Mouse (Mus musculus) embryonic facial prominence, embryonic 11.5 days (tissue): ENCODE data around the gene Rnf144b. TPM values are rescaled to one million over a fixed set of nuclear protein-coding genes. Genes with fewer than 3 reads are reported as not detected.
A peak's percentile ranks its signal among the peaks of the same experiment; 100 is the strongest.

Experiments used
- ATAC-seq: fragments of 200-750 bp; cut with Nextera tagmentation; replicated peaks from 2 replicates; pipeline ENCODE4 v1.8.0; 2017; ENCODE audit warnings: low read depth; ENCODE audit not compliant: insufficient number of reproducible peaks, low FRiP score, low TSS enrichment
- DNase-seq: peaks from one replicate; pipeline ENCODE4 v3.0.0-alpha.2; 2015; ENCODE audit warnings: low spot score
- H3K27ac ChIP-seq: fragments of 300-500 bp; sonication (generic); replicated peaks from 2 replicates; pipeline ENCODE4 v1.5.1; 2014; ENCODE audit warnings: mild to moderate bottlenecking, low read depth, low read length, control low read depth
- H3K27me3 ChIP-seq: fragments of 300-500 bp; sonication (generic); 2 replicates; pipeline ENCODE4 v1.6.1; 2014; ENCODE audit warnings: mild to moderate bottlenecking, low read length, moderate library complexity, mixed read lengths; ENCODE audit not compliant: control insufficient read depth, insufficient read depth
- H3K36me3 ChIP-seq: fragments of 300-500 bp; sonication (generic); replicated peaks from 2 replicates; pipeline ENCODE4 v1.6.1; 2014; ENCODE audit warnings: low read depth, mild to moderate bottlenecking, low read length, moderate library complexity, mixed read lengths; ENCODE audit not compliant: control insufficient read depth, insufficient read depth
- H3K4me1 ChIP-seq: fragments of 300-500 bp; sonication (generic); 2 replicates; pipeline ENCODE4 v1.6.1; 2014; ENCODE audit warnings: low read length, mixed read lengths; ENCODE audit not compliant: control insufficient read depth, insufficient read depth
- H3K4me2 ChIP-seq: fragments of 300-500 bp; sonication (generic); 2 replicates; pipeline ENCODE4 v1.6.1; 2014; ENCODE audit warnings: low read depth, mild to moderate bottlenecking, control low read depth, low read length, moderate library complexity
- H3K4me3 ChIP-seq: fragments of 300-500 bp; sonication (generic); 2 replicates; pipeline ENCODE4 v1.5.1; 2014; ENCODE audit warnings: low read depth, low read length, control low read depth
- H3K9ac ChIP-seq: fragments of 300-500 bp; sonication (generic); replicated peaks from 2 replicates; pipeline ENCODE4 v1.6.1; 2014; ENCODE audit warnings: mild to moderate bottlenecking, control low read depth, low read length
- H3K9me3 ChIP-seq: fragments of 300-500 bp; sonication (generic); replicated peaks from 2 replicates; pipeline ENCODE4 v1.6.1; 2016; ENCODE audit warnings: mild to moderate bottlenecking, low read length, inconsistent platforms, mixed read lengths; ENCODE audit not compliant: control insufficient read depth
- WGBS: fragments of 180-500 bp; shearing (Covaris S2); extraction: QIAGEN DNeasy Blood & Tissue Kit; methylation state at CpG from one replicate; pipeline ENCODE4 v1.1.7; 2014; 5-methylcytosine and 5-hydroxymethylcytosine counted together
- polyA plus RNA-seq: library from polyadenylated mRNA; unstranded; fragments of >200 nt; fragmentation: Nextera tagmentation; extraction: Ambion mirVana; gene quantifications from 2 replicates; pipeline ENCODE4 v1.2.1, GENCODE M21; 2014

Gene Rnf144b
- polyA plus RNA-seq, 1 experiment from 2014 or later = 1.5 TPM

- H3K4me3 ChIP-seq = no peak overlapping the region
- ATAC-seq (no peak), DNase-seq (no peak)
- H3K4me1 ChIP-seq = no peaks in the 10 kb centered on the region
- no peak overlapping the region for H3K27ac ChIP-seq
- WGBS = 82% methylated on average over 20 of the region's 20 CpGs
- H3K27me3 ChIP-seq = no peaks in the 10 kb centered on the region
- no peak overlapping the region for H3K9ac ChIP-seq
- H3K36me3 ChIP-seq = no peaks in the 10 kb centered on the region
- H3K4me2 ChIP-seq = no peak overlapping the region
- no peaks in the 10 kb centered on the region for H3K9me3 ChIP-seq
Measured at GRCm38 (mm10) chr13:47215815-47216585, 93.5 kb downstream of the Rnf144b start.

- H3K9me3 ChIP-seq = no peaks in the 10 kb centered on the region
- no peaks in the 10 kb centered on the region for H3K27me3 ChIP-seq
- 82% methylated on average over 5 of the region's 5 CpGs for WGBS
- no peak overlapping the region for H3K27ac ChIP-seq
- H3K4me1 ChIP-seq = no peaks in the 10 kb centered on the region
- DNase-seq = no peak
- H3K36me3 ChIP-seq = no peaks in the 10 kb centered on the region
- ATAC-seq = no peak
- no peak overlapping the region for H3K4me3 ChIP-seq
- no peak overlapping the region for H3K4me2 ChIP-seq
- no peak overlapping the region for H3K9ac ChIP-seq
Measured at GRCm38 (mm10) chr13:47217107-47217571, 94.7 kb downstream of the Rnf144b start.

- H3K9ac ChIP-seq = no peak overlapping the region
- no peak for ATAC-seq
- 62% methylated on average over 6 of the region's 6 CpGs for WGBS
- H3K4me1 ChIP-seq = no peaks in the 10 kb centered on the region
- H3K27me3 ChIP-seq = no peaks in the 10 kb centered on the region
- H3K27ac ChIP-seq = no peak overlapping the region
- DNase-seq = no peak
- H3K4me2 ChIP-seq = no peak overlapping the region
- no peaks in the 10 kb centered on the region for H3K9me3 ChIP-seq
- no peak overlapping the region for H3K4me3 ChIP-seq
- H3K36me3 ChIP-seq = no peaks in the 10 kb centered on the region
Measured at GRCm38 (mm10) chr13:47218351-47218750, 95.9 kb downstream of the Rnf144b start.

GRCm38 (mm10) chr13:47220426-47220825 is 98.0 kb downstream of the Rnf144b start:
- H3K9ac ChIP-seq = no peak overlapping the region
- no peak overlapping the region for H3K4me3 ChIP-seq
- no peaks in the 10 kb centered on the region for H3K4me1 ChIP-seq
- no peaks in the 10 kb centered on the region for H3K9me3 ChIP-seq
- no peak overlapping the region for H3K27ac ChIP-seq
- 85% methylated on average over 10 of the region's 10 CpGs for WGBS
- DNase-seq (no peak), ATAC-seq (no peak)
- no peaks in the 10 kb centered on the region for H3K36me3 ChIP-seq
- no peaks in the 10 kb centered on the region for H3K27me3 ChIP-seq
- no peak overlapping the region for H3K4me2 ChIP-seq

- Histone ChIP-seq H3K9me3 (no peaks in the 10 kb centered on the region), H3K4me2 (no peak overlapping the region), H3K9ac (no peak overlapping the region), H3K4me3 (no peak overlapping the region), H3K27me3 (no peaks in the 10 kb centered on the region), H3K4me1 (no peaks in the 10 kb centered on the region), H3K27ac (no peak overlapping the region), H3K36me3 (no peaks in the 10 kb centered on the region)
- DNase-seq (no peak), ATAC-seq (no peak; the same call in 1 of the 2 replicates)
- 73% methylated on average over 18 of the region's 18 CpGs for WGBS
Measured at GRCm38 (mm10) chr13:47223576-47224538, 101.4 kb downstream of the Rnf144b start.

- ATAC-seq = 0 out of 2 replicates have a peak, but pooled peaks have one; percentile 52
- peak; percentile 53 for DNase-seq
- no peaks in the 10 kb centered on the region for H3K4me1 ChIP-seq
- H3K27ac ChIP-seq = no peak overlapping the region
- no peaks in the 10 kb centered on the region for H3K27me3 ChIP-seq
- H3K4me3 ChIP-seq = no peak overlapping the region
- H3K9me3 ChIP-seq = no peaks in the 10 kb centered on the region
- H3K36me3 ChIP-seq = no peaks in the 10 kb centered on the region
- H3K4me2 ChIP-seq = no peak overlapping the region; the same call in 1 of the 2 replicates
- no peak overlapping the region for H3K9ac ChIP-seq
- 11% methylated on average over 14 of the region's 14 CpGs for WGBS
Measured at GRCm38 (mm10) chr13:47224648-47225323, 102.3 kb downstream of the Rnf144b start.

- Histone ChIP-seq H3K27me3 (no peaks in the 10 kb centered on the region), H3K36me3 (no peaks in the 10 kb centered on the region), H3K4me1 (no peaks in the 10 kb centered on the region), H3K9me3 (no peaks in the 10 kb centered on the region), H3K27ac (no peak overlapping the region), H3K9ac (no peak overlapping the region), H3K4me3 (no peak overlapping the region), H3K4me2 (no peak overlapping the region)
- no peak for DNase-seq
- whole genome bisulfite sequencing = 83% methylated on average over 3 of the region's 3 CpGs
- no peak for ATAC-seq
Measured at GRCm38 (mm10) chr13:47225324-47225697, 102.9 kb downstream of the Rnf144b start.
